Mouse (Mus musculus) heart, adult 11 months (tissue): ENCODE measurements around the gene Pisd.
"Not testable (repeated sequence)": the region's sequence is repeated elsewhere in the genome, so short reads cannot be mapped to it uniquely, and the experiment has no call there.

ENCODE experiments used
- DNase-seq: peaks from one replicate; pipeline ENCODE4 v3.0.0; 2022

Gene Pisd

DNA sequence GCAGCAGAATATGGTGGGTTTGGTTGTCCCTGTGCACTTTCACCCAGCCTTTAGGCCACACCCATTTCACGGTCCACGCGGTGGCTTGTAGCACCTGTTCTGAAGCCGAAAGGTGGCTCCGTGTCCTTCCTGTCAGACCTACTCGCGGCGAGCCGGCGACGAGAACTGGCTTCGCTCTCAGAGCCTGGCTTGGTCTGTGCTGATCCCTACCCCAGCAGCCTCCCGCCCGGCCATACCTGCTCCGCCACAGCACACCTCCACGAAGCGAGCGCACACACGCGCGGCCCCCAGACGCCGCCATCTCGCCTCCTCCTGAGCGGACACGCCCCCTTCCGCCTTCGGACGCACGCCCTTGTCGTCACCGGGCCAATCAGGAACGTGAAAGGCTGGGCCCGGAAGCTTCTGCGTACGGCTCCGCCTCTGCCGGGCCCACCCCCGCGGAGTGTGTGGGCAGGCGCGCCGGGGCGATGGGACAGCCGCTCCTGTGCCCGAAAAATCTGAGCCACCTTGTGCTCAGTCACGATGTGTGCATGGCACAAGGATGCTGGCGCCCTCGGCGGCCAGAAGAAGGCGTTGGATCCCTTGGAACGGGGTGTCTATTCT, at the start of gene Pisd:
Pisd (minus strand) TSS at position 334 of the 603 bp plus-strand sequence.
- DNase-seq = peak; percentile 100

DNA sequence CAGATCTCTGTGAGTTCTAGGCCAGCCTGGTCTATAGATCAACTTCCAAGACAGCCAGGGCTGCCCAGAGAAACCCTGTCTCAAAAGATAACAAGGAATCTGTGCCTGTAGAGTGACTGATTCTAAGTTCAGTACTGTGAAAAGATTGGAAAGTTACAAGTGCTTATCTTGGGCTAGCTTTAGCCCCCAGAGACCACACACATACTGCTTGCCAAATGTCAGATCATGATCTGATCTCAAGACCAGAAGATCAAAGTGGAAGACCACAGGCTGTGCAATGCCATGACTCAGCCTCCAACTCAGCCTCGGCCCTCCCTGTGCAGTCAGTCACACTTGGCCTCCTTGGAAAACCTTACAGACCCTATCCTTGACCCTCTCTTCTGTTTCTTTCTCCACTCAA, 49.1 kb upstream of the Pisd start:
- DNase-seq = no peak

DNA sequence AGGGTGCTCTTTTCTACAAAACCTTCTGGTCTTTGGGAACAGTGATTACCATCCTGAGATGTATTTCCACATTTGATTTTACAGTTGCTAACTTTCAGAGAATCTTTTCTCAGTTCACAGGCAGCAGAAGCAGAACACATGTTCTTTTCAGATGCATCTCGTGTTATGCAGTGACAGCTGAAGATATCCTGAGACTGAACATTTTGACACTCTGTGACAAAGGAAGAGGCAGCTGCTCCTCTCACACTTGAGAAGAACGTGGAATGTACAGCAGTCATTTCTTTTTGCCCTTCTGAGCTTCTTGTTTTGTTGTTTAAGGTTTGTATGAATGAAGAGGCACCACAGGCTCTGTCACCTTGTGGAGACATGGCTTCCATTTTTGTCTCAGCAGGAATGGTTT, 44.6 kb upstream of the Pisd start:
- no peak for DNase-seq

DNA sequence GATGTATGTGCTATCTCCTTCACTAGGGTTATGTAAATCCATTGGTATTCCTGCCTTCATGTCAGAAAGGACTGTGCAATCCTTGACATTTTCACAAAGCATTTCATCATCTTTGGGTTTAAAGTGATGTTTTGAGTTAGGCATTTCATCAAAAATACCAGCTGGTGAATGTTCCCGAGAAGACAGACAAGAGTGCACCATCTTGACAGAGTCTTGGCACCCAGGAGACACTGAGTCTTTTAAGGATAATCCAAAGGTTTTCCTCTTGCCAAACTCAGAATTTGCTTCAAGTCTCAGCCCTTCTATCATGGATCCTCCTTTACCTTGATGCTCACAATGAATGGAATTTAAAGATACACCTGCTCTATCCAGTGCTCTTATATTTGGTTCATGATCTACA, 43.3 kb upstream of the Pisd start:
- DNase-seq = not testable (repeated sequence)

DNA sequence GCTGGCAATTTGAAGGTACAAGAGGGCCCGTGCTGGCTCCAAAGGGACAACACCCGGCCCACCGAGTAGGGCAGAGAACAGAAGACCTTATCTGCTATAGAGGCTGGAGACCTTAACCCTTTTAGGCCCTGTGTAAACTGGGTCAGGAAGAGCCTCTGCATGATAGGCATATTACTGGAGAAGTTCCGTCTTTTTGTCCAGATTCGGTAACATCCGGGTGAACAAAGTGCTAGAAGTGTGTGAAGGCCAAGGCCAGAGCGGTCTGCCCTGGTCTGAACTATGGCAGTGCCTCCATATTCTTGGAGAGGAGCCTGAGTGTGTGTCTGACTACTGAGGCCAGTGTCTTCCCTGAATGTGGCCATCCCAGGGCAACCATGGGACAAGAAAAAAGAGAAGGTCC, 41.6 kb upstream of the Pisd start, which contains the start of gene Gm20671:
Gm20671 (minus strand) TSS at position 101 of the 400 bp plus-strand sequence.
- no peak for DNase-seq

DNA sequence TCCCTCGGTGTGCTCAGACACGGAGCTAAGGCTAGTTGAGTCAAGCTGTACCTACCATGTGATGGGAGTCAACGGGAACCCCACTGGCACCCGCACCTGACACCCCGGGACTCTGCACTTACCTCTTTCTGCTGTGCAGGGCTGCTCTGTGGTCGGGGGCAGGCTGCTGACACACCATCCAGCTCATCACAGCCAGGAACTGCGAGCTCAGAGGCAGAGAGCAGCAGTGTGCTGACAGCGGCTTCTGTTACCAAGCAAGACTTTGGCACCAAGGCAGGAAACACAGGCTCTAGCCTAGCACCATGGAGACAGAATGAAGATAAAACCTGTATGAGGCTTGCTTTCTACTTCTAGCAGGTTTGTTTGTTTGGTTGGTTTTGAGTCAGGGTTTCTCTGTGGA, 35.0 kb upstream of the Pisd start:
- no peak for DNase-seq

DNA sequence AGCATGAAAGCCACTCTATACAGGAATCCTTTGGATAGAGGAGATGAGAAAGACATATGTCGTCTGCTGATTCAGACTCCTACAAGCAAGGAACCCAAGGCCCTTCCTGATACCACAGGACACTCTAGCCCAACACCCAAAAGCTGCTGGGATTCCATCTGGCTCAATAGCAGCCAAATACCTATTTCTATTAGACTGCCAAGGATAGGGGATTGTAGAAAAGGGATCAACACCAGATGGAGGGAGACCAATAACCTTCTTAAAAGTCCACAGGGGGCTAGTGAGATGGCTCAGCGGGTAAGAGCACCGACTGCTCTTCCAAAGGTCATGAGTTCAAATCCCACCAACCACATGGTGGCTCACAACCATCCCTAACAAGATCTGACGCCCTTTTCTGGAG, 29.9 kb upstream of the Pisd start:
- DNase-seq = no peak

DNA sequence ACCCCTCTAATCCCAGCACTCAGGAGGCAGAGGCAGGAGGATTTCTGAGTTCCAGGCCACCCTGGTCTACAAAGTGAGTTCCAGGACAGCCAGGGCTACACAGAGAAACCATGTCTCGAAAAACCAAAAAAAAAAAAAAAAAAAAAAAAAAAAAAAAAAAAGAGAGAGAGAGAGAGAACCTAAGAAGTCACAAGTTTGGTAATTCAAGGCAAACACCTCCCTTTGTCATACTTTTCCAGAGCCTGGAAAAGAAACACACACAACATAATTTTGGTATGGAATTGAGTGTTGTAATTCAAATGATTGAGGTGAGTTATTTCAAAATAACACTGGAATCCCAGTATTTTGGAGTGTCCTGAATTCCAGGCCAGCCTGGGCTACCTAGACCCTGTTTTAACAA, 1.0 kb upstream of the Pisd start:
- DNase-seq = not testable (repeated sequence)

DNA sequence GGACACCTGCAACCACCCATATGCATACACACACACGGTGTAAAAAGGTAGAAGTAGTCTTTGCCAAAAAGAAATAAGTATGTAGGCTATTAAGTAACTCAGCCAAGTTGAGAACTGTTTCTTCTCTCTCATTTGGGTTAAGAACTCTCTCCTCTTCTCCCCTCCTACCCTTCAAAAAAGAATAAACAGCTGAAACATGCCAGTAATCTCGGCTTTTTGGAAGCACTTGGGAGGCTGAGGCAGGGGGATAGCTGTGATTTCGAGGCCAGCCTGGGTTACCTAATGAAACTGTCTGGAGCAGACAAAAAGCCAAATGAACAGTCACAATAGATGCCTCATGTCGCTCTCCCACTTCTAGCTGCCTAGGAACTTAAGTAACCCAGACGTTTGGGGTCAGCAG, 720 bp downstream of the Pisd start:
- no peak for DNase-seq

DNA sequence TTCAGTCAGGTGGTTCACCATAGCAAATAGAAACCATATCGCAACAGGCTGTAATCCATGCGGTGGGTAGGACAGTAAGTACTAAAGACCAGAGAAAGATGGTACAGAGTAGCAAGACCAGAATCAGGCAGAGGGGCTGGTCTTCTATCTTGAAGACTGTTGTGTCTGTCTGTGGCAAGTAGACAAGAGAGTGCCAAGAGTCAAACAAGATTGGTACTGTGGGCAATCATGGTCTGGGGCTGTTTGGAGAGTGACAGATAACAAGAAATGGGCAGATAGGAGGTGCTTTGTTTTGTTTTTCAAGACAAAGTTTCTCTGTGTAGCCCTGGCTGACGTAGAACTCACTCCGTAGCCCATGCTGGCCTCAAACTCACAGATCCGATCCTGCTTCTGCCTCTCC, 3.9 kb downstream of the Pisd start:
- DNase-seq = no peak

DNA sequence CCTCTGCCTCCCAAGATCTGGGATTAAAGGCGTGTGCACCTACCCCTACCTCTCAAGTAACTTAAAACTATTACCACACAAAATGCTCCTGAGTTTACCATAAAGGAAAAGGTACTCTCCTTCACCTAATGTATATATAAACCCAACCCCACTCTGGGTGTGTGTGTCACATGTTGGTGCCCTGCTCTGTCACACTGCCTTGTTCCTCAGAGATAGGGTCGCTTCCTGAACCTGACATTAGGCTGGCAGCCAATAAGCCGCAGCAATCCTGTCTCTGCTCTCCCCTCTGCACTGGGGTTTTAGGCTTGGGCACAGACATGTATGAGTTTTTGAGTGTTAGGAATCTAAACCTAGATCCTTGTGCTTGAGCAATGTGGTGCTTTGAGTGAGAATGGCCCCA, 7.3 kb downstream of the Pisd start:
- no peak for DNase-seq

DNA sequence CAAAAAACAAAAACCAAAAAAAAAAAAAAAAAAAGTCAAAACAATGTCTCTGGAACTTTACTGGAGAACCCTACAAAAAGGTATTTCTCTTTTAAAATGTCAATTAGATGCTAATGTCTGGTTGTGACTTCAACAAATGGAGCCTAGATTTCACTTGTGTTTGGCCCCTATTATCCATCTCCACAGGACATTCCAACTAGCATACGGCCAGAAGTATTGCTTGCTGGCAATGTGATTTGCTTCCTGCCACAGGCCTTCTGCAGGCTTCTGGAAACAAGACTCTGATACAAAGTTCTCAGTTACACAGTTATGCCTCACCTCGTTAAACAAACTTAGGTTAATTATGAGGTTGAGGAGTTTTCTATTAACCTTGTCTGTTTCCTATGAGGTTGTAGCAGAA, 13.1 kb downstream of the Pisd start:
- DNase-seq = no peak

DNA sequence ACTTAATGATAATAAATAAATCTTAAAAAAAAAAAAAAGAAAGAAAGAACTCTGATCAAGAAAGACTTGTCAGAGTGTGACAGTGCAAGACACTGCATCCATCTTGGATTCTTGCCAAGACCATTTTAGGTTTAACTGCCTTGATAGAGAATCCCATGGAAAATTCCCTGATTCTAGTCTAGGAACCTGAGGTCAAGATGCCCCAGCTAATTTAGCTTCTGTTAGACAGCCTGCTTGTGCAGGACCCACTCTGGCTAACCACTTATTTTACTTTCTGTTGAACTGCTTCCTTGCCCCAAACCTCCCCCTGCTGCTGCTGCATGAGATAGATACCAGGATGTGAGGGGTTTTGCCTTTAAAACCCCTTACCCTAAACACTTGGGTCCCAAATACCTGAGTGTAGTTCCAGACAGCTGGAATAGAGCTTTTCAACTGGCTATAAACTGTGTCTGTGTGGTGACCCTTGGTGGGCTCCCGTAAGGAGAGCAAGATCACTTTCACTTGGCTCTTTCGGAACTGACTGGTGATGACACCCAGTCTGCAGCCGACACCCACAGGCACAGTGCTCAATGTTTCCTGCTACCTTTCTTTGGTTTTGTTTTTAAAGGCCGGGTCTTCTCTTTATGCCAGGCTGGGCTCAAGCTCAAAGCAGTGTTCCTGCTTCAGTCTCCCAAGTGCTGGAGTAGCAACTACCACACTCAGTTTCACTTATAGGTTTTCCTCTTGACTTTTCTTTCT, 17.6 kb downstream of the Pisd start:
- DNase-seq = no peak

DNA sequence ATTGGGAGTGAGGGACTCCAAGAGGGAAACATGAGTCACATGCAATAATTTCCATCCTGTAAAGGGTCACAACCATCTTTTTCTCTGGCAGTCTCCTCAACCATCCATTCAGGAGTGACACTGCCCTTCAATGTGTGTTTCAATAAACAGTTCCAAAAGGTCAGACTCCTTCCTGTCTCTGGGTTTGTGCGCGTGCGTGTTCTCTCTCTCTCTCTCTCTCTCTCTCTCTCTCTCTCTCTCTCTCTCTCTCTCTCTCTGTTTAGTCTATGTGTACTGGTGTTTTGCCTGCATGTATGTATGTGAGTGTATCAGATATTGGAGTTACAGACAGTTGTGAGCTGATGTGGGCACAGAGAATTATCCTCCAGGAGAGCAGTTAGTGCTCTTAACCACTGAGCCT, 18.4 kb downstream of the Pisd start:
- DNase-seq = no peak

DNA sequence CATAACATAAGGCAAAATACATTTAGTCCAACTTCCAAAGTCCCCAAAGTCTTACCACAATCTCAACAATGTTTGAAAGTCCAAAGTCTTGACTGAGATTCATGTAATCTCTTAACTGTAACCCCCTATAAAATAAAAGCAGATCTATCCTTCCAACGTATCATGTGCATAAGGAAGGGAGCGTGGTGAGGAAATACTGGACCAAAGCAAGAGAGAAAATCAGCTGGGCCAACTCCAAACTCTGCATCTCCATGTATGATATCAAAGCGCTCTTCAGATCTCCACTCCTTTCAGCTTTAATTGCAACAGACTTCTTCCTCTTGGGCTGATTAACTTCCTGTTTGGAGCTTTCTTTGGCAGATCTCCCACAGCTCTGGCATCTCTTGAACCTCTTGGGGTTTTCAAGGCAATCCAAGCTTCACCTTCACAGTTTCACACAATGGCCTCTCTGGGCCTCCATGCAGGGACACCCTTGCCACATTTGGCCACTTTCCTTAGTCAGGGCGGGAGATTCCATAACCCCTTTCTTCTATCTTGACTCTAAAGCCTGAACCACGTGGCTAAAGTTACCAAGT, 23.8 kb downstream of the Pisd start:
- DNase-seq = peak; percentile 95

DNA sequence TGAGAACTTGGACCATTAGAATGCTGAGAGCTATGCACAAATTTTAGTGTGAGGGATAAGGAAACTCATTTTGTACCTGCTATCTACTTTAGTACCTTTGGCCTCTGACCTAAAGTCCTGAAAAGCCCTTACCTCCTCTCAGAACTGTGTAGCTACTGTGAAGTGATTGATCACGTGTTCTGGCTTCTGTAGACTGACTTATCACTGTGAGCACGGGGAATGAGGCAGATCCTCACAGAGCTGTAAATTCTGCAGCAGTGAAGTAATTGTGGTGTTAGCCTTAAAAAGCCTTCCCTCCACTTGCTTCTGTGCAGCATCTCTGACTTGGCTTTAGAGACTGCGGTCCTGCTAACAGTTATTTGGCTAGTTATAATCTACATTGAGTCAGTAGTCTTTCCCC, 24.7 kb downstream of the Pisd start:
- peak; percentile 85 for DNase-seq

DNA sequence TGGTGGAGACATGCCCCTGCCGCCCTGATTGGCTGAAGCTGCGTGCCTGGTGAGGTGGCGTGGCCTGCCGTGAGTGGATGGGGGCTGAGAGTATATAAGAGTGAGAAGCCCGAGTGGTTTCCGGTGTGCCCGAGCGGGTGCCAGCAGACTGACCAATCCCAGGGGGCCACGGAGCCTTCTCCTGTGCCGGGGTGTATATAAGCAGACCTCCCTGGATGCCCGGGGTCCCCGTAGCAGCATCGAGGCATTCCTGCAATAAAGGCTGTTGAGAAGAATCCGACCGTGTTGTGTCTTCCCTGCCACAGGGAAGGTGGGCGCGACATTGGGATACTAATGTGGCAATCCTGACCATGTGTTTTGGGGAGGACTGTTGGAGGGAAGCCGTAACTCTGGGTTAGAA, 25.1 kb downstream of the Pisd start:
- DNase-seq = peak; percentile 91

DNA sequence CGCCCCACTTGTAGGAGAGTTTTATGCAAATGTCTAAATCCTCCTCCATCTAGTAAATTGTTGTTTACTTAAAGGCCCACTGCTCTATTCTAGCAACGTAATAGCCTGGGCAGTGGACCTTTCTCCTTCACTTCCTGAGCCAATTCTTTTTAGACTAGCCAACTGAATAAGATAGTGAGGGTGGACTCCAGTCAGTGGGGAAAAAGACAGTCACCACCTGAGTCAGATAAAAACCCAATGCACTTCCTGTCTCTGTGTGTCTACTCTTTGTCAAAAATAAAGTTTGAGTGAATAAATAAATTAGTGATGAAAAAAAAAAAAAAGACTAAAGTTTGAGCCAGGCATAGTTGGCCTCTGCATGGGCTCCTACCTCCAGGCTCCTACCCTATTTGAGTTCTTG, 25.8 kb downstream of the Pisd start:
- DNase-seq = no peak

DNA sequence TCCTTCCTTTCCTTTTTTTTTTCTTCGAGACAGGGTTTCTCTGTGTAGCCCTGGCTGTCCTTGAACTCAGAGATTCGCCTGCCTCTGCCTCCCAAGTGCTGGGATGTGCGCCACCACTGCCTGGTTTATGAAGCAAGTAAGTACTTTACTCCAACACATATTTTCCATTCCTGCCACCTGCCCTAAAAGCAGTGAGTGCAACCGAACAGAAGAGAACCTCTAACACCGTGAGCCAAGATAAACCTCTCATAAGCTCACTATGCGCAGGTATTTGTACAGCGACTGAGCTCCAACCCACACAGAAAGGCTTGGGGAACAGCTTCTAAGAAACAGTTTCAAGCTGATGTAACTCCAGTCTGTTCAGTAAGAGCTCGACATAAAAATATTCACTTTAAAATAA, 29.3 kb downstream of the Pisd start:
- no peak for DNase-seq

DNA sequence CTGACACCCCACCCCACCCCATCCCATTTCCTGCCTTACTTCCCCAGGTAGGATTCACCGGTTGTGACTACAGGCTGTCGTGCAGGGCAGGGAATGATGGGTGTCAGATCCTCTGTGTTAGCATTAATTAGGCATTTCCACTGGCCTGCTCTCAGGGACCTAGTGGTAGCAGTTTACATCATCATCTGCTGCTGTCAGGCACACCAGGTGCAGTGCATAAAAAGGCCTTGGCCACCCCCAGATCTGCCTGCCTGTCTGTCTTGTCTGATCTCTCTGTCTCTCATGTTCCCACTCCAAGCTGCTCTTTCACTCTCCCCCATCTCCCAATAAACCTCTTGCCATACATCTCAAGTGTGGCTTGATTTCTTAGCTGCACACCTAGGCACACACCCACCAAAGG, 33.7 kb downstream of the Pisd start:
- no peak for DNase-seq

DNA sequence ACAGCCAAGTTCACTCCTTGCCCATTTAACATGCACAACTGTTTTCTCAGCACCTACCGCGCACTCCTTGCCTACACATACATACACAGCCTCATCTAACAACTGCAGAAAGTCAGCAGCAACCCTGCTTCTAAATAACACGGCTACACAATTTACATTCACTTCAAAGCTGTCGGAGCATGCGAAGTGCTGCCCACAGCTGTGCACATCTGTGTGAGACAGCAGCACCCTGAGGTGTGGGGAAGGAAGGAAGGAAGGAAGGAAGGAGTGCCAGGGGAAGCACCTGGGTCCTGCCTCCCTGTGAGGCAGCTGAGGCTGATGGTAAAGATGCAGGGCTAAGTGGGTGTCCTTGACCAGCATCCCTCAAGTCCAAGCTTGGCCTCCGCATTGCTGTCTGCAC, 36.5 kb downstream of the Pisd start:
- no peak for DNase-seq

DNA sequence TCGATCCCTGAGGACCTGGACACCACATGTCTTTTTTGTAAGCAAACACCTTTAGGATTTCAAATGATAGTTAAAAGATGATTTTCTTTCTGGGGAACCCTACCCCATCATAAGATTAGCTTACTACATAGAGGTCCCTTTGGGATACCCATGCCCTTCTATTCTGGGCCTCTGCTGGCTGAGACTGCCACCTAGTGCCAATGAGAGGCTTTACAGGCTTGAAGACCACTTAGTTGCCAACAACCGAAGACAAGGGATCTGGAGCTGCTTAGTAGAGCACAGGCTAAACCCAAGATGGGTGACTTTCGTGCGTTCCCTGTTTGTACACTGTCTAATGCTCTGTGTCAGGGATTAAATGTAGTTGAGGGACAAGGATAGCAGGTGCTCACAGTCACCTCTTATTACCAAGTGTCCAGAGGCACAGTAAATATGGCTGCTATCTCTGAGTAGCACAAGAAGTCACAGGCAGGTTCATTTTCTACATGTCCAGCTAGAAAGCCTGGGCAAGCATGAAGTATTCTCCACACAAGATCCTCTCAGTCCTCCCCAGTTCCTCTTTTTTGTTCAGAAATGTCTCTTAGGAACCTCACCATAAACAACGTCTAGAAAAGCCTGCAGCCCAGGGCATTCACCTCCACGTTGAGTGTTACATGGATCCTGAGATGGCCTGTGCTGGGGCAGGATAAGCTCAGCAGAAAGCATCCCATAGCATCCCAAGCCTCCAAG, 37.6 kb downstream of the Pisd start:
- DNase-seq = peak; percentile 96

DNA sequence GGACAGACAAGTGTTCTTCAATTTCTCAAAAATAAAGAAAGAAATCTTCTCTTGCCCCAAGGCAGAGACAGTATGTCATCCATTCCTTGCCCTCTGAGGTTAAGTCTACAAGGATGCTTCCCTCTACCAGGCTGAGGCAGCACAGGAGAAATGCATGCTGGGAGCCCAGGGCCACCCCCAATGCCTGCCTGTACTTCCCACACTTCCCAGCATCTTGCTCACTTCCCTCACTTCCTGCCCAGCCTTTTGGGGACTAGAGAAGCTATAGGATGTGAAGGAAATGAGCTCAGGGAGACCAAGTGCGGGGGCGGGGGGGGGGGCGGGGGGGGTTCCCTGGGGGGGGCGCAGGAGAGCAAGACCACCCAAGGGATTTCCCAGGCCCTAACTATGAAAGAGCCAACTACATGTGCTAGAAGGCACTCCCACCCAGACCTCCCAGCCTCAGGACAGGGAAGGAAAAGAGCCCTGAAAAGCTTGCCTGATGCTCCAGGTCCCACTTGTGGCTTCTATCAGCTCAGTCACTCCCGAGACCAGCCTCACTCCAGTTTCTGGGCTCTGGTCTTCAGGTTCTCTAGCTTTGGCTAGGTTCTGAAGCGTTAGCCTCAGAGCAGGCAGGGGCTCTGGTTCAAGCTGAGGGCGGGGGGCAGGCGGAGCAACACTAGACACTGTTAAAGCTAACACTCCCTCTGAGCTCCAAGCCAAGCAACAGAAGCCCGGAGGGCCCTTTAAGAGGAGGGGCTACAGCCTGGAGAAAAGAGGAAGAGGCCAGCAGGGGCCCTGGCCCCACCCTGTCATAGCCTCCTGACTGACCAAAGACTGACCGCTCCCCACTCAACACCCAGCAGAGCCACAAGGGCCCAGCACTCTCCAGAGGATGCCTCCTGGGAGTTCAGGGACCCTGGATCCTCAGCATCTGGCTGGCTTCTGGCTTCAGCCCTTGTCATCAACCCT, 39.5 kb downstream of the Pisd start:
- DNase-seq = peak; percentile 100
